Mouse (Mus musculus): ENCODE measurements around the gene Ankrd33.
A peak's percentile ranks its signal among the peaks of the same experiment; 100 is the strongest.

Ankrd33 gene

DNA sequence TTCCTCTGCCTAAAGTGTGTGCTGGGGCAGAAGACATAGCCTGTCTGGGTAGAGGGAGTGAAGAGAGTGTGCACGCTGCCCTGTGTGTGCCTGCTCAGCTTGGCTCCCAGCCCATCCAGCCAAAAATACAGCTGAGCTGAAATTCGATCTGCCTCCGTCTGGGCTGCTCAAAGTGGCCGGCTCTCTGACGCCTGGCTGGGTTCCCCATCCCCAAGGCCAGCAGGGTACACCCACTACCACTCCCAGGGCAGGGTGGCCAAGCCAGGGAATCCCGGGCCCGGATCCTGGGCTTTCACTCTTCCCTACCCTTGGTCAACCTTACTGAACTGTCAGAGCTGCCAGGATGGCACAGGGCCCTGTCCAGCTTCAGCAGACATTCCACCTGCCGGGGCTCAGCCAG lies 27.9 kb downstream of the Ankrd33 start:
- Histone ChIP-seq H3K27me3 (ENCODE audit: control insufficient read depth, insufficient read depth, low read length, poor library complexity, severe bottlenecking) (no peaks in the 10 kb centered on the region), H3K36me3 (ENCODE audit: control insufficient read depth, insufficient read depth, low read length, poor library complexity, severe bottlenecking) (no peaks in the 10 kb centered on the region)
- DNase-seq (ENCODE audit: low read depth, low spot score): no peak

DNA sequence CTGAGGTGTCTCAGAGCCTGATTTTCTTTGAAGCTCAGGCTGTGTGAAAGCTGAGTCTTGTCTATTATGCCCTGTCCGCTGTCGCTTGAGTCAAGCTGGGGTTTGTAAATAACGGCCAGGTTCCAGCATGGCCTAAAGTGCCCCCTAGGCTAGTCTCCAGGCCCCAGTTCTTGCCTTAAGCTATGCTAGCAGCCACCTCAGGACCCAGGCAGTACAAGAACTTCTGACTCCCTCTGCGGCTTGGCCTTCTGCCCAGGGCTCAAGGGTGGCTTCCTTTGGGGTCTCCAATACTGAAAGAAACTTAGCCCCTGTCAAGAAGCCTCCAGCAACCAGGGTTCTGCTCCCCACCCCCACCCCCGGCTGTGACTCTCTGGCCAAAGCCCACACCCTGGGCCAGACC lies 28.6 kb downstream of the Ankrd33 start:
- no peaks in the 10 kb centered on the region for H3K27me3 ChIP-seq (ENCODE audit: control insufficient read depth, insufficient read depth, low read length, poor library complexity, severe bottlenecking)
- DNase-seq (ENCODE audit: low read depth, low spot score): no peak
- no peaks in the 10 kb centered on the region for H3K36me3 ChIP-seq (ENCODE audit: control insufficient read depth, insufficient read depth, low read length, poor library complexity, severe bottlenecking)

DNA sequence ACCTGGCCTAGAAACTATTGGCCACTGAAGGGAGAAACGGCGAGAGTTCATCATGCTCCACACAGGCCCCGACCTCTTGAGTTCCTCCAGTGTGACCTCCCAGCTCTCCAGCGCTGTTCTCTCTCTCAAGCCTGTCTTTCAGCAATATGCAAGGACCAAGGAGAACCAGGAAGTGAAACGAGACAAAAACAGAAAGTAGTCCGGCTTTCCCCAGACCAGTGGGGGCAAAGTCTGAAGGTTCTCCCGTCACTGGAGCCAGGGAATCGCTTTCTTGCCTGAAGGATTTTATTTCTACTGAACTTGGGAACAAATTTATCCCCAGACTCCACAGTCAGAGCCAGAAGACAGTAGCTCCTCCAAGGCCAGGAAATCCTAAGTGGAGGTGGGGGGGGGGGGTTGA lies 29.2 kb downstream of the Ankrd33 start:
- no peak for DNase-seq (ENCODE audit: low read depth, low spot score)
- Histone ChIP-seq H3K36me3 (ENCODE audit: control insufficient read depth, insufficient read depth, low read length, poor library complexity, severe bottlenecking) (no peaks in the 10 kb centered on the region), H3K27me3 (ENCODE audit: control insufficient read depth, insufficient read depth, low read length, poor library complexity, severe bottlenecking) (no peaks in the 10 kb centered on the region)

DNA sequence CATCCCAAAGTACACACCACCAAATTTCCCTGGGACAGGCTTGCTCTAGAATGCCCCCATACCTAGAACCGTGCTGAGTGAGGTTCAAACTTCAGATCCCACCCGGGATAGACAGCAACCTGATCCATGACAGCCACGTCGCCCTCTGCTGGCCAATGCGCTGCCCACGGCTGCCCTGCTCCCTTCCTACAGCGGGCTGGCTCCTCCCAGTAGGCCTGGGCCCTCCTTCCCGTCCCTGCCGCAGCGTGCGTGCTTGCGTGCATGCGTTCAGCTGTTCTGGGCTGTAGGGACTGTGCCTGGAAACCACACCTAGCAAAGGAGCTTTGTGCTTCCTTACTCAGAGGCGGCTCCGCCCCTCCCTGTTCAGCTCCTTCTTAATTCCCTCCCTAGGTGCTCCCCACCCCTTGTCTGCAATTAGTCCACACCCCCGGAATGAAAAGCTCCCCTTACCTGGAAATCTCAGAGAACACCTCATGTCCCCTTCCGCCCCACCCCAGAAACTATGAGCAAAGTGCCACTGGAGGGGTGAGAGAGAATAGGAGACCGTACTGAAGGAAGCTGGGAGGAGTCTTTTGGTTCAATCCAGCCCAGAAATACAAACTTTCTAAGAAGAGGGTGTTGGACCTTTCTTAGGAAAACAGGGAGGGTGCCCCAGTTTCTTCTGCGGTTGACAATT lies 30.0 kb downstream of the Ankrd33 start:
- no peaks in the 10 kb centered on the region for H3K27me3 ChIP-seq (ENCODE audit: control insufficient read depth, insufficient read depth, low read length, poor library complexity, severe bottlenecking)
- no peaks in the 10 kb centered on the region for H3K36me3 ChIP-seq (ENCODE audit: control insufficient read depth, insufficient read depth, low read length, poor library complexity, severe bottlenecking)
- peak; percentile 90 for DNase-seq (ENCODE audit: low read depth, low spot score)

DNA sequence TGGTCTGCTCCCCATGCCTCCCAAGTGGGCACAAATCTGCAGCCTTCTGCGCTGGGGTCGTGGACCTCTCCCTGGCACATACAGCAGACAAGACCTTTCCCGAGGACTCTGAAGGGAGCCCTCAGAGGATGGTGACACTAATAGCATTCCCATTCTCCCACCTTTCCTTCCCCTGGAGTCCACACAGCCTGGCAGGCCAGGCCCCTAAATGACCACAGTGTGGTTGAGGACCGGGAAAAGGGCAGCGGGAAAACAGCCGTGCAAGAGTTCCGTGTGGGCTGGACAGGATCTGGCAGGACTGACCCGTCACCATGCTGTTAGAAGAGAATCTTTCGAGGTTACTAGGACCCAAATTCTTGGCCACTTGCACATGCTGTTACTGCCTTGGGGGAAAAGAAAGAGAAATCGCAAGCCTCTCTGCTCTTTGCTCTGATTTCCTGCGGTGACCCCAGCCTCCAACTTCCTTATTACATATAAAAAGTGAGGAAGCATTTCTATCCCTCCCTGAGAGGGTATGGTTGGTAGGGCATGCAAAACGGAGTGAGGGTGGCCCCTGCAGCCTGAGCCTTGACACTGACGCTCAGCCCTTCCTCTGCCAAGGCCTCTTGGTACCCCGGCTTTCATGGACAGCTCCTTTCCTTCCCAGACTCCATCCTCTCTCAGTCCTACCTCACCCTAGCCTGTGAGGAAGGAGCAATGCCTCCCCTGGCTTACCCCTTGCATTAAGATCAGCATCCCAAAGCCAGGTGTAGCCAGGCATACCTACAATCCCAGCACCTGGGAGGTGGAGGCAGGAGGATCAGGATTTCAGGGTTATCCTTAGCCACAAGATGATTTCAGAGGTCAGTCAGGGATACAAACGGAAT lies 30.8 kb downstream of the Ankrd33 start:
- Histone ChIP-seq H3K27me3 (ENCODE audit: control insufficient read depth, insufficient read depth, low read length, poor library complexity, severe bottlenecking) (no peaks in the 10 kb centered on the region), H3K36me3 (ENCODE audit: control insufficient read depth, insufficient read depth, low read length, poor library complexity, severe bottlenecking) (no peaks in the 10 kb centered on the region)
- peak; percentile 31 for DNase-seq (ENCODE audit: low read depth, low spot score)

DNA sequence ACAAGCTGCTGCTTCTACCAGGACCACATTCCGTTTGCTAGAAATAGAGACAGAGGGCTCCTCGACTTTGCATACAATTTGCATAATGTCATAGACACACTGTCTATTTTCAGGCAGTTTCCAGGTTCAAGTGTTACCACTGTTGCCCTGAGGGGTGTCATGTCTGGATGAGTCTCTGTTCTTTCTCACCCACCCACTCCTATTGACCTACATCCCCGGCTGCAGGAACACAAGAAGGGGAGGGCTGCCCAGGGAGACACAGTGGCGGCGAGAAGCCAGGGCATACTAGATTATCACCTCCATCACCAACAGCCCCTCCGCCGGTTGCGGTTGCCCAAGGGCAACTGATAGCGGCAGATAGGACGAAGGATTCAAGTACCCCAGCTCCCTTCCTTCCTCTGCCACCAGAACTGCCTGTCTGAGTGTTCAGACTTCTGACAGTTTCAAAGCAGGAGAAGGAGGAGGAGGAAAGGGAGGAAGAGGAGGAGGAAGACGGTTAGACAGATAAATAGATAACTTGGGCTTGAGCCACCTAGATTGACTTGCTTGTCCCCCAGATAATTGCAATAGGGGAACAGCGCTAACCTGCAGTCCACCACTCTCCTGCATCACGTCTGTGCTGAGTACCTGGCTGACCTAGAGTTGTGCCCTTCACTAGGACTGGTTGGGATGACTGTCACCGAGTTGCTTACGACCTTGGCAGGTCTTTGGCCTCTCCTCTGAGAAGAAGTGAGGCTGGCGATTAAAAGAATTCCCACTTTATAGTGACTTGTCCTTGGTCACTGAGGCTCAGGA lies 31.8 kb downstream of the Ankrd33 start:
- DNase-seq (ENCODE audit: low read depth, low spot score): peak; percentile 58
- Histone ChIP-seq H3K36me3 (ENCODE audit: control insufficient read depth, insufficient read depth, low read length, poor library complexity, severe bottlenecking) (no peaks in the 10 kb centered on the region), H3K27me3 (ENCODE audit: control insufficient read depth, insufficient read depth, low read length, poor library complexity, severe bottlenecking) (no peaks in the 10 kb centered on the region)

DNA sequence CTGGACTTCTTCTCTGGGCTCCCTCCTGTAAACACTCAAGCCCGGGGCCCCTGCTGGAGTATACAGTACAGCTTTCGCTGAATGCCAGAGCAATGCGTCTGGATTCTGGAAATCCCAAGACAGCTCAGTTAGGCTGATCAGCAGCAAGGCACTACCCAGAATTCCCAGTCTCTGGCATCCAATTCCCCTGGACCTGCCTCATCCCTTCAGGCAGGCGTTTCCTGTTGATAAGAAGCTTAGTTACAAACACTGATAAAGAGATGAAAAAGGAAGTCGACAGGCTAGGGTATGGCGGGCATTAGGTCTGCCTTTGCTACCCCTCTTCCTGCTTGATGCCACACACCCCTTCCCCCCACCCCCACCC lies 32.3 kb downstream of the Ankrd33 start:
- Histone ChIP-seq H3K36me3 (ENCODE audit: control insufficient read depth, insufficient read depth, low read length, poor library complexity, severe bottlenecking) (no peaks in the 10 kb centered on the region), H3K27me3 (ENCODE audit: control insufficient read depth, insufficient read depth, low read length, poor library complexity, severe bottlenecking) (no peaks in the 10 kb centered on the region)
- DNase-seq (ENCODE audit: low read depth, low spot score): no peak

DNA sequence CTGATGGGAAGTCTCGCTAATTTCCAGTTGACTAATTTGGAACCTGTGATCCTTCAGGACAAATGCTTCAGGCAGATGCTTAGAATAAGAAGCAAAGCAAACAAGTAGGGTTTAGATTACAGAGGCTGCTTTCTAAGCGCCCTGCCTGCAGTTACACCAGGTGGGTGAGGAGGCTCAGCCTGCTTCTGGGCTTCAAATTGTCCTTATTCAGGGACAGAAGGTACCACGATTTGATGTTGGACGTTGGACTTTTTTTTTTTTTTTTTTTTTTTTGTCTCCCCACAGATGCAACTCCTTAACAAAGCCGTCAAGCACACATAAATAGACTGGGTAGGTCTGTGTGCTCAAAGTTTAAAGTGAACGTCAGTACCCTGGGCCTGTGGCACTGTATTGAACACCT lies 33.0 kb downstream of the Ankrd33 start:
- no peaks in the 10 kb centered on the region for H3K36me3 ChIP-seq (ENCODE audit: control insufficient read depth, insufficient read depth, low read length, poor library complexity, severe bottlenecking)
- no peak for DNase-seq (ENCODE audit: low read depth, low spot score)

DNA sequence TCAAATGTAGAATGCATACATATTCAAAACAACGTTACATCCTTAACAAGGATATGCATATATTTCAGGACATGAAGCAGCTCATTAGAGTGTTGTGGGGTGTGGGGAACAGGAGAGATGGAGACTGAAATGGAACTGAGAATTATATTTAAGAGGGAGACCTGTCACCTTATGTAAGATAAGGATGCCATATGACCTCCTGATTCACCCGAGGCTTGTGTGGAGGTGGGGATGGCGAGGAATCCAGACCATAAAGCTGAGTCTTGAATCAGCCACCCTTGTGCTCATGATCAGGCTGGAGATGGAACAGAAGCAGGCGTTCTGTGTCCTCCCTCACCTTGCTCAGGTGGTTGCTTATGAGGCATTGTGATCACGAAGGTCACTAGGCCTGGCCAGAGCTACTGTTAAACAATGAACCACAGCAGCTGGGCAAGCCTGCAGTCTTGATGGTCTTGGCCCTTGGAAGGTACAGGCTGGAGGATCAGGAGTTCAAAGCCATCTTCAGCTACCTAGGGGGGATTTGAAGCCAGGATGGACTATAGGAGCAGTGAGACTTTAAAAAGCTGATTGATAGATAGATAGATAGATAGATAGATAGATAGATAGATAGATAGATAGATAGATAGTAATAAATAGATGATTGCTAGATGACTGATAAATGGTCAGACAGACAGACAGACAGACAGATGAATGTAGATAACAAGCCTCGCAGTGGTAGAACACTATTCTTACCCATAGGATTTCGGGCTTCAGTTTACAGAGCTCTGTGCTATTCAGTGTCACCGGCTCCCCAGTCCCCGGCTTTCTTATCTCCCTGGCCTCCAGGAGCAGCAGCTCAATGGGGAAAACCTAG lies 36.1 kb downstream of the Ankrd33 start:
- no peak for DNase-seq (ENCODE audit: low read depth, low spot score)
- Histone ChIP-seq H3K27me3 (ENCODE audit: control insufficient read depth, insufficient read depth, low read length, poor library complexity, severe bottlenecking) (no peaks in the 10 kb centered on the region), H3K36me3 (ENCODE audit: control insufficient read depth, insufficient read depth, low read length, poor library complexity, severe bottlenecking) (no peaks in the 10 kb centered on the region)

More for the DNA sequence above, 33.0 kb downstream of the Ankrd33 start:
- no peaks in the 10 kb centered on the region for H3K27me3 ChIP-seq (ENCODE audit: control insufficient read depth, insufficient read depth, low read length, poor library complexity, severe bottlenecking)

DNA sequence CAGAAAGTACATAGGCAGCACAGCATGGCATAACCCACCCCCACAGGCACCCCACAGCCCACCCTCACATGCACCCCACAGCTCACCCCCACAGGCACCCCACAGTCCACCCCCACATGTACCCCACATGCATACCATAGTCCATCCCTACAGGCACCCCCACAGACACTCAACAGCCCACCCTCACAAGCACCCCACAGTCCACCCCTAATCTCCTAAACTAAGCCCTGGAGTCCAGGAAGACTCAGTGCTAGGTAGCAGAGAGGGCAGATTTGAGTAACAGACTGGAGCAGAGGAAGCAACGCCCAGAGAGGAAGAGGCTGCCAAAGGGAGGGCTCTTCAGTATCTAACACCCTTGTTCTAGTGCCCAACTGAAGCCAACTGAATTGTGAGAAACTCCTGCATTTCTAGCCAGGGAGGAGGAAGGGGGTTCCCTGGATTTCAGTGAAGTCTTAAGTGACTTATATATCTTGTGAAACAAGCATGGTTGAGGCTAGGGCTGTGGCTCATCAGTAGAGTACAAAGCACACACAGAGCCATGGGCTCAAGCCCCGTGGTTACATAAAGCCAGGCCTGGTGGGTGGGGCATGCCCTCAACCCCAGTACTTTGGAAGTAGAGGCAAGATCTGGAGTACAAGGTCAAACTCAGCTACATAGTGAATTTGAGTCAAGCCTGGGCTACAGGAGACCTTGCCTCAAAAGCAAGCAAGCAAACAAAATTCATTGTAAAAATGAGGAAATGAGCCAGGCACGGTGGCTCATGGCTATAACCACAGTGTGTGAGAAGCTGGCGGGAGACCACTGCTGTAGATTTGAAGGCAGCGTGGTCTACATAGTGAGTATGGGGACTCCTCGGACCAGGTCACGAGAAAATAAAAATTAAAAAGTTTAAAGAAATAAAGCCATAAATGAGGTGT lies 39.4 kb downstream of the Ankrd33 start:
- H3K27me3 ChIP-seq (ENCODE audit: control insufficient read depth, insufficient read depth, low read length, poor library complexity, severe bottlenecking): no peaks in the 10 kb centered on the region
- H3K36me3 ChIP-seq (ENCODE audit: control insufficient read depth, insufficient read depth, low read length, poor library complexity, severe bottlenecking): no peaks in the 10 kb centered on the region
- peak; percentile 49 for DNase-seq (ENCODE audit: low read depth, low spot score)

DNA sequence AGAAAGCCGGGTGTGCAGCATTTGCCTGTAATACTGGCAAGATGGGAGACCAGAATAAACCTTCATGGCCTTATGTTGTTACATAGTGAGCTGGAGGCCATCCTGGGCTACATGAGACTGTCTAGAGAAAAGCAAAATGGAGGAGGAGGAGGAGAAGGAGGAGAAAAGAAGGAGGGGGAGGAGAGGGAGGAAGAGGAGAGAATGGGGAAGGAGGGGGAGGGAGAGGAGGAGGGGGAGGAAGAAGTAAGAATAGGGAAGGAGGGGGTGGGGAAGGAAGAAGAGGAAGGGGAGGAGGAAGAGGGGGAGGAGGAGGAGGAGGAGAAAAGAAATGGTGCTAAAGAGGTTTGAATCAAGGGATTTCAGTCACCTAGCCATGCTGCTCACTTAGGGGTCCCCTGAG lies 44.6 kb downstream of the Ankrd33 start:
- Histone ChIP-seq H3K27me3 (ENCODE audit: control insufficient read depth, insufficient read depth, low read length, poor library complexity, severe bottlenecking) (no peaks in the 10 kb centered on the region; the same call in 1 of the 2 replicates), H3K36me3 (ENCODE audit: control insufficient read depth, insufficient read depth, low read length, poor library complexity, severe bottlenecking) (no peaks in the 10 kb centered on the region)
- DNase-seq (ENCODE audit: low read depth, low spot score): no peak

DNA sequence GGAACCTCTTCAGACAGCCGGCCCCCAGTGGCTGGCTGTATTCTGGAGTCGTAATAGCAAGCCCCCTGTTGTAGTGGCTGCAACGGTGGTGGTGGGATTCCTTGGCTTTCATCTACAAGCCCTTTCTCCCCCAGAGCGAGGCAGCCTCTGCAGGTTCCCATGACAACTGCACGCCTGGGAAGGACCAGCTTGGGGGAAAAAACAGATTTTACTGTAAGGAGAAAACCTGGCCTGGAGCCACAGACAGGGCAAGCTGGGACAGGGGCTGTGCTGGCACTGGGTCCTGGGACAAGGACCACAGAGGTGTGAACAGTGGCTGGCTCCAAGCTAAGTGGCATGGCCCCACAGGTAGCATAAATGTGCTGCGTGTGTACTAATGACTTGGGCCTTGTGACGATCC lies 45.0 kb downstream of the Ankrd33 start:
- Histone ChIP-seq H3K36me3 (ENCODE audit: control insufficient read depth, insufficient read depth, low read length, poor library complexity, severe bottlenecking) (no peaks in the 10 kb centered on the region), H3K27me3 (ENCODE audit: control insufficient read depth, insufficient read depth, low read length, poor library complexity, severe bottlenecking) (no peaks in the 10 kb centered on the region; the same call in 1 of the 2 replicates)
- DNase-seq (ENCODE audit: low read depth, low spot score): no peak

DNA sequence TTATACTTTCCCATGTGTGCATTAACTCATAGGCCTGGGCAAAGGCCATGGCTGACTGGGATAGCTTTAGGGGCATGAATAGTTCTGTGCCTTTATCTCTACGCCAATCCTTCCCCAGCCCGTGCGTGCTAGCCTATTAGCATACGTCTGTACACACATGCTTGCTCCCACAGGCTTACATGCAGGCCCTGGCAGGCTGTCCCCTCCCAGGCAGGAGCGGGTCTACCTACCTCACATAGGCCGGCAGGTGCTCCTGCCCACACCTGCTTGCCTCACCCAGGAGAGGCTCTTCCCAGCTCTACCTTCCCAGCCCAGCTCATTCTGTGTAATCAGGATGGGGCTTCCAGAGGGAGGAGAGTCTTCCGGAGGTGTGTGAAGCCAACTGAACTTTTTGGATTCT lies 46.0 kb downstream of the Ankrd33 start:
- H3K27me3 ChIP-seq (ENCODE audit: control insufficient read depth, insufficient read depth, low read length, poor library complexity, severe bottlenecking): no peaks in the 10 kb centered on the region; the same call in 1 of the 2 replicates

More for the DNA sequence above, 46.0 kb downstream of the Ankrd33 start:
- no peak for DNase-seq (ENCODE audit: low read depth, low spot score)
- H3K36me3 ChIP-seq (ENCODE audit: control insufficient read depth, insufficient read depth, low read length, poor library complexity, severe bottlenecking): no peaks in the 10 kb centered on the region
